Mouse (Mus musculus) WW6 (cell line): ENCODE measurements around the gene Ak1.

Source experiments
- DNase-seq: peaks from one replicate; pipeline ENCODE4 v3.0.0-alpha.2; 2013; ENCODE audit warnings: low read depth, low spot score

The Ak1 gene

DNA sequence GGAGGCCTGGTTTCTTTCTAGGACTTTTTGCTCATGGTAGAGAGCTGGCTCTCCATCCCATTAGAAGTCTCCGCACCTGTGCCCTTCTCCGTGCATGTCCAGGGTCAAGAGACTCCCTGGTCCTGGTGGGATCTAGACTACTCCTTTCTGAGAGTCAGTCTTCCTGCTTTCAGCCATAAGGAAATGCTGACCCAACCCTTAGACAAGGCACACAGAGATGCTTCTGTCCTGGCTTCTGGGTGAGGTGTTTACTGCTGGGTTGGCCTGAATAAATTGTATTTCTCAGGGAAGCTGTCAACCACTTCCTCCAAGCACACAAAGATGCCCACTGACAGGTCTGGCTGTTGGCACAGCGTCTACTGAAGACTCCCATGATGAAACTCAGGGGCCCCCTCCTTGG, 22.1 kb upstream of the Ak1 start, which contains the start of gene St6galnac6:
TSS of gene St6galnac6 (plus strand) at position 301 of the 400 bp plus-strand sequence.
- no peak for DNase-seq

DNA sequence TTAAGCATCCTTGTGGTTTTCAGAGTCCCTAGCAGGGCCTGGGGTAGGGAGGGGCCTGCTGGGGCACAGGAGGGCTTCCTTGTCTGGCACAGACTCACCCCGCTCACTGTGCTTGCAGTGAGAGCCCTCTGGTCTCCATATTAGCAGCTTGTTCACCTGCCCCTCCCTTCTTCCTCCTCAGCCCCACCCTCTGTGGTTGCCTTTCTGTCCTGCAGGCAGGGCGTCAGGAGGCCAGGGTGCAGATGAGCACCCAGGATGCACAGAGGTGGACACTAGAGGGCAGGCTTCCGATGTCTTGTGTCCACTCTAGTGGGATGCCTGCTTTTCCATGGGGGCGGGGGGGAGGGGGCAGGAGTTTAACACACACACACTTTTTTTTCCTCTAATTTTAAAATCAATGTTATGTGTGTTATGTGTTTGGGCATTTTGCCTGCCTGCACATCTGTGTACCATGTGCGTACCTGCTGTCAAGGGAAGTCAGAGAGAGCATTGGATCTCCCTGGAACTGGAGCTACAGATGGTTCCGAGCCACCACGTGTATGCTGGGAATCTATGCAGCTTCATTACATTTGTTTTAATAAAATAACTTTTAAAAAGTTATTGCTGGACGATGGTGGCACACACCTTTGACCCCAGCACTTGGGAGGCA, 20.0 kb upstream of the Ak1 start:
- DNase-seq, result no peak

DNA sequence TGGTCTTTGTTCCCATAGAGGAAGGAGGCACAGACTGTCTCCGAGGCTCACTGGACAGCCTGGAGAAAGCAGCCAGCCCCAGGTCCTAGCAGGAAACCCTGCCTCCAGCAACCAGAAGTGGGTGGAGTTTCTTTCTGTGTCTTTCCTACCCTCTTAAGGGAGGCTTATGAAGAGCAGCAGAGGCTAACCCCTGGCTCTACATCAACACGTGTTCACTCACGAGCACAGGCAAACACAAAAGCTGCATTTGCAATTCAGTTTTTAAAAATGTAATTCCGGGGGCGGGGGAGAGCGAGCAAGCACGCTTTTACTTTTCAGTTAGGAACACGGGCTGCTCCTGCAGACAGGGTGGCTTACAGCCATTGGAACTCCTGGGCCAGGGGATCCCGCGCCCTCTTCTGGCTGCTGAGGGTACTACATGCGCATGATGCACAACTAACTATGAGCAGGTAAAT, 18.9 kb upstream of the Ak1 start:
- DNase-seq, result no peak

DNA sequence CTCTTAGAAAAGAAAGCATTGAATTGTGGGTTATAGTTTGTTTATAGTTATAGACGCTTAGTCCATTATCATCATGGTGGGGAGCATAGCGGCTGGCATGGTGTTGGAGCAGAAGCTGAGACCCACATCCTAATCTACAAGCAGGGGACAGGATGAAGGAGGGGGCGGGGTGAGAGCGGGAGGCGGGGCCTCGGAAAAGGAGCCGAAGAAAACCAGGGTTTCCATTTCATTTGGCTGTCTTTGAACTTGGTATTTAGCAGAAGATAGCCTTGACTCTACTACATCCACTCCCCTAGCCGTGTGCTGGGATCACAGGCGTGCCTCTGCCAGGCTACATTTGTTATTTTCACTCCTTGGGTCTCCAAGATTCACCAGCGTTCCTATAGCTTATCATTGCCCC, 16.9 kb upstream of the Ak1 start:
- no peak for DNase-seq

DNA sequence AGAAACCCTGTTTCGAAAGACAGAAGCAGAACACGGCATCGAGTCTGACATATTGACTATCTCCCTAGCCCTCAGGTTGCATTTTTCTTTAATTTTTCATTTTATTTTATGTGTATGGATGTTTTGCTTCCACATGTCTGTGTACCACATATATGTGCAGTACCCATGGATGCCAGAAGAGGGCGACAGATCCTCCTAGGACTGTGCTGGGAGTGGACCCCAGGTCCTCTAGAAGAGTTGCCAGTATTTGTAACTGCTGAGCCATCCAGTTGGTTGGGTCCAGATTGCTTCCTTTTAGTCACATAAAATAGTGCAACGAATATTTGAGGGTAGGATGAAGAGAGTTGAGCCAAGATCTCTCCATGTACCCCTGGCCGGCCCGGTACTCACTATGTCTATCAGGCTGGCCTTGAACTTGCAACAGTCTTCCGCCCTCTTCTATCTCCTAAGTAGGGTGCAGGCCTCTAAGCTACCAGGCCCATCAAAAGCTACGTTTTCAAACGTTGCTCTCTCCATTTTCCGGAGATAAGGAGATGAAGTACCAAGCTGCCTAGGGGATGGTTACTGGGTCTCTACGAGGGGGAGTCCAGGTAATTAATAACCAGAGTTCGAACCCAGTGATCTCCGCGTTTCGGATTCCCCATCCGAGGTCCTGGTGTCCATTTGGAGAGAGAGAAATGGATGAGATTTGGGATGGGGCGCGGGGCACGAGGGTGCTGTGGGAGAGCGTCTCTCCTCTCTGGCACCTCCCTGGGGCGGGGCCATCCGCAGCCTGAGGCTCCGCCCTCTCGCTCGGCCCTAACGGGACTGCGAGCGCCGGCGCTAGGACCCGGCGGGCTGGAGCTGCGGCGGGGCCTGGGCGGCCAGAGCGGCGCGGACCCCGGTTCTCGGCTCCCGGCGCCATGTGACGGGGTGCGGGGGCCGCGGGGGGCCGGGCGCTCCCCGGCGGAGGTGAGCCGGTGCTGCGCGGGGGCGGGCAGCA, 15.1 kb upstream of the Ak1 start:
- no peak for DNase-seq

DNA sequence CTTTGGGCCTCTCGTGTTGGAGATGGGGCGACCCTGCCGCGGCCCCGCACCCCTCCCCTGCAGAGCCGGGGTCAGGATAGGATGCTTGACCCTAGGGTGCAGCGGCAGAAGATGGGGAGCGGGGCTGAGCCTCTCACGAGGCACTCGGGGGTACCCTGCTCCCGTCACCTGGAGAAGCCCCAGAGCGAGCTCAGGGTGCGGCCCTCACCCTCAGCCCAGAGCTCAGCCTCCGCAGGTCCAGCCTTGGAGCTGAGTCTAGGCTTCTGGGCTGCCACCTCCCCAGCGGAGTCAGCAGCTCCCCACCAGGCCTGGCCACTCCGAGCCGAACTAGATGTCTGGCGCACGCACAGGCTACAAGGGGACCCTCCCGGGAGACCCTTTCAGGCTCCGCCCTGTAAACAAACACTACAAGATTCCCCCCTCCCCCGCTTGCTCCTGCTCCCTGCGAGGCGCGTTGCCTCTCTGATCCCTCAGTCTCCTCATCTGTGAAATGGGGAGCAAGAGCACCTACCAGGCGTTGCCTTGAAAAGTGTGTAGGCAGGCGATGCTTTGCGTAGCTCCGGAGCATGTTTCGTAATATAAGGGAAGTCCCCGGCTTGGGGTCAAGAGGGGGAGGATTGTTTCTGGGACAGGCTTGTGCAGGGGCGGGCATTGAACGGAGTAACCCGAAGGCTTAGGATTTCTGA, 14.2 kb upstream of the Ak1 start:
- no peak for DNase-seq

DNA sequence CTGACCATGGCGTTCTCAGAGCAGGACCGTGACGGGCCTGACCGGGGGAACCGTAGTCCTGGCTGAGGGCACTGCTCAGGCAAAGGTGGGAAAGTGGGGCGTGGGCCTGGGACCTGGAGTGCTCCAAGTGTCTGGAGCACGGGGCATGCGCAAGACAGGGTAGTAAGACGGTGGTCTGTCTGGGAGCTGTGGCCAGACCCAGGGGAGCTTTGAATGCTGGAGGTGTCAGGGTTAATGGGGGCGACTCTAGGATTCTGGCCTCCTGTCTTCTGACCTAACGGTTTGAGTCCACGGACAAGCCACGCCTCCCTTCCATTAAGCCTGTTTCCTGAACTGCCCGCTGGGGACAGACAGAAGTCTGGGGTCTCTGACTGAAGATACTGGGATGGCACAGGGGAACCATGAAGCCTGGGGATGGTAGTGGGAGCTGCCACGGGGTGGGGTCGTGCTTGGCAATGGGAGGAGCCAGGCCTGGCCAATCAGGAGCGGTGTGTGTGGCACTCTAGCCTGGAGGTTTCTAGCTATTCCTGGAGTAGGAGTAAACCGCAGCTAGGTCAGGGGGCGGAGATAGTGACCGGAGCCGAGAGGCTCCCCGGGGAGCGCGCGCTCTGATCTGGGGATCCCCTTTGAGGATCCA, 13.3 kb upstream of the Ak1 start:
- DNase-seq, result no peak

DNA sequence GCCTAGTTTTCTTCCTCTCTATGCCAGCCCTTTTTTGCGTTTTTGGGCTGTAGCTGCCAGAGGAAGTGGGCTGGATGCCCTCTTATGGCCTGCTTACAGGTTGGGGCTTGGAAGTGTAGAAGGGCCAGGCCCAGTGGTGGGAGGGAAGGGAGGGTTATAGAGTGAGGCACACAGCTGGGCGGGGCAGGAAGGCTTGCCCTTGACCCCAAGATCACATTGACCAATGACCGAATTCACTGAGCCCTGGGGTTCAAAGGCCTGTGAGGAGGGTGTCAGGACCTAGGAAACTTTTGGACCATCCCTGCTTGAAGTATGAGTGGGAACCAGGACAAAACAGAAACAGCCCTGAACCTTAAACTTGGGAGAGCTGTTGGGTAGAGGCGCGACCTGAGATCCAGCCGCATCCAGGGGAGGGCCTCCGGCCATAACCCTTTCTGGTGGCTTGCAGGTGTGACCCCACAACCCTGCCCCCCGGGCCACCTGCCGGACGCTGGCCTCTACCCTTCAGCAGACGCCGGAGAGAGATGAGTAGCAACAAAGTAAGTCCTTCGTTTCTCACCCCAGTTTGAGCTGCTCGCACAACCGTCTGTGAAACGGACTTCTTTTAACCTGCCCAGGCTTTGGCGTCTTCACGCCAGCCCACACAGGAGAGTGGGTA, 12.7 kb upstream of the Ak1 start:
- no peak for DNase-seq

DNA sequence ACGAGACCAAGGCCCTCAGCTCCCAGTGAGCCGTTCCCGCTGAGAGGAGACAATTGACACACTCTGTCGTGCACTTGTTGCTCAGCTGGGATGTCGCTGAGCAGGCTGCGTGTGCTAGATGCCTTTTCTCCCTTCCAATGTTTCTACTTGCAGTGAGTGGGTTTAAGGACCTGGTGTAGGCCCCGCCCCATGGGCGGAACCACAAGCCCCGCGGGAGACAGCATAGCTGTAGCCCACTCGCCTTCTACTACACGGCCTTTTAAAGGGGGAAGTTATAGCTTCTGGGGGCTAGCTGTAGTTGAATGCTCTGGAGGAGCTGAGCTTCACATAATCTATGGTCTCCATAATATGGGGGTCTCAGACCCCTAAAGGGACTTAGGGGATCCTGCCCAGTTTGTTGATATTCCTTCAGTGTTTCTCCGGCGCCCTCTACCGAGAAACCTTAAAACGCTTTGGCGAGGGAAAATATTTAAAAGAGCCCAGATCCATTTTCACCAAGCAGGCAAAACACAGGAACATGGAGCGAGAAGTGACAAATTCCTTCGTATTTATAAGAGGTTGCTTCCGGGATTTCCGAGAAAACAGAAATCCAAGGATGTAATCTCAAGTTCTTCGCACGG, 10.8 kb upstream of the Ak1 start:
- no peak for DNase-seq

DNA sequence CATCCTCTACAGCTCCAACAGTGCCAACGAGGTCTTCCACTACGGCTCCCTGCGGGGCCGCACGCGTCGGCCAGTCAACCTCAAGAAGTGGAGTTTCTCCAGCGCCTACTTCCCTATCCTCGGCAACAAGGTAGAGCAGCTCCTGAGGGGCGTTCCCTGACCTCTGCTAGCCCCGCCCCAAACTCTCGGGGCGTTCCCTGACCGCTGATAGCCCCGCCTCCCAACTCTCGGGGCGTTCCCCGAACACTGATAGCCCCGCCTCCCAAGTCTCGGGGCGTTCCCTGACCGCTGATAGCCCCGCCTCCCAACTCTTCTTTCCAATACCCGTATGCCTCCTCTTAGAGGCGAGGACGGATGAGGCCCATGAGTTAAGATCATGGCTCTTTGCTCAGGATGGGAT, 9.3 kb upstream of the Ak1 start:
- DNase-seq, result peak; percentile 80

DNA sequence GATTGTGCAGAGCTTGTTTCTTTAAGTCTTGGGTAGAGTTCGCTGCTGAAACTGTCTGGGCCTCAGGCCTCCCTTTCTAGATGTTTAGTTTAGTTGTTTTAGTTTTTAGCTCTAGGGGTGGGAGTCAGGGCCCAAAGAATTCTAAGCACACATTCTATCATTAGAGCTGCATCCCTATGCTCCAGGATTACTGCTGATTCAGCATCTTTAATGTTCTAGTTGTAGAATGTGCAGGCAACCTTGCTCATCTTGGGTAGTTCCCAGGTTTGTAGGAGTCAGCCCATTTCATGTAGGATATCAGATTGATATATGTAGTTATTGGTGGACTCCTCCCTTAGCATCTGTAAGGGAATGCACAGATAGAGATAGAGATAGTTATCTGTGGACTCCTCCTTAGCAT, 4.4 kb upstream of the Ak1 start:
- DNase-seq, result no peak

DNA sequence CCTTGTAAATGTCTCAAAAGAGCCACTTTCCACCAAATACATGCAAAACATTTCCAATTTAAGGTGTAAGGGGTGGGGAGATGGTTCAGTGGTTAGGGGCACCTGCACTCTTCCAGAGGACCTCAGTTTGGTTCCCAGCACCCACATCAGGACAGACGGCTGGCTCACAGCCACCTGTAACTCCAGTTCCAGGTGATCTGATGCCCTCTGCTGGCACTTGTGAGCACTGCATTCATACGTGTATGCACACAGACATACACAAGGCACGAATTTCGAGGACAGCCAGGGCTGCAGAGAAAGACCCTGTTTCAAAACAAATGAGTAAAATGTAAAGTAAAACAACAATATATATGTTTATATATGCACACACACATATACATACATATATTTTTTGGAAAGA, 4.0 kb upstream of the Ak1 start:
- no peak for DNase-seq

DNA sequence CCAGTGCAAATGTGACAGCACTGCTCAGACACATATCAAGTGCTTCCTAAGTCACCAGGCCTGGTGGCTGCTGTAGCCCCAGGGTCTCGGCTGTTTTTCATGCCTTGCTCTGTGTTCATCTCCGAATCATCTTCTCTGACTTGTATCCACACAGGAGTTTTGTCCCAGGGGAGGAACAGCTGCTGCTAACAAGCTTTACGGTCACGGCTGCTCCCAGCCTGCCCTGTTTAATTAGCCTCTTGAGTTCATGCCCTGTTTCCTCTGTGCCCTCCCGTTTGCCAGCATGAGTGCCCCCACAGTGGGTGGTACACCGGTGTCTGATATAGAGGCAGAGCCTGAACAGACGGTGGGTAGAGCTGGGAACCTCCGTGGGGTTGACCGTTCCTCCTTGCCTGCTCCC, 3.5 kb upstream of the Ak1 start:
- DNase-seq, result no peak

DNA sequence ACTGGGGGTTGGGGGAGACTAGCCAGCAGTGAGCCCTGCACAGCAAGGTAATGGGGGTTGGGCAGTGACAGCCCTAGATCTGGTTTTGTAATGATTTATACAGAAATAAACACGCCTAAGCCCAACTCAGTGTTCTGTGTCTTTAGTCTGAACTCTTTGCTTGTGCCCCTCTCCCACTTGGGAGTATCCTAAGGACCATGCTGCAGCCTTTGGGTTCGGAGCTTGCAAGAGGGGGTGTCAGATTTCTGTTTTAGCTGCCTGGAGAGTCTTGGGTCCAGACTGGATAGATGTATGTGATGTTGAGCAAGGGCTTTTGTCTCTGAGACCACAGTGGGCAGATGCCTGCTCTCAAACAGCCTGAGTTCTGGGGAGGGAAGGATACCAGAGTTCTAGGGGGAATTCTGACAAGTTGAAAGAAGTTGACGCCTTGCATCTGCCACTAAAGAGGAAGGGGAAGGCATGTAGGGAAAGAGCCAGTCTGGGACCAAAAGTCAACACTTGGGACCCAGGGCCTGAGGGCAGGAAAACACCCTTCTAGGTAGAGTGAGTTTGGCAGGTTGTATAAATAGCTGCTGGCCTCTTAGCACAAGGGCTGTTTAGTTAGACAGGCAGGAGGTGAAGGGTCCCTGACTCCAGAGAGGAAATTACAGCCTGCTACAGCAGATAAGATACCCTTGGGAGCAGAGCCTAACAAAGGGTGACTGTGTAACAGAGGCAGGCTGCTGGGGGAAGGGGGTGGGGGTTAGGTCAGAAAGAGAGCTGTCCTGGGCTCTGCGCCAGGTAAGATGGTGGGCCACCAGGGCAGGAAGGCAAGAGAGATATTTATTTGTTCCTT, 659 bp upstream of the Ak1 start:
- no peak for DNase-seq

DNA sequence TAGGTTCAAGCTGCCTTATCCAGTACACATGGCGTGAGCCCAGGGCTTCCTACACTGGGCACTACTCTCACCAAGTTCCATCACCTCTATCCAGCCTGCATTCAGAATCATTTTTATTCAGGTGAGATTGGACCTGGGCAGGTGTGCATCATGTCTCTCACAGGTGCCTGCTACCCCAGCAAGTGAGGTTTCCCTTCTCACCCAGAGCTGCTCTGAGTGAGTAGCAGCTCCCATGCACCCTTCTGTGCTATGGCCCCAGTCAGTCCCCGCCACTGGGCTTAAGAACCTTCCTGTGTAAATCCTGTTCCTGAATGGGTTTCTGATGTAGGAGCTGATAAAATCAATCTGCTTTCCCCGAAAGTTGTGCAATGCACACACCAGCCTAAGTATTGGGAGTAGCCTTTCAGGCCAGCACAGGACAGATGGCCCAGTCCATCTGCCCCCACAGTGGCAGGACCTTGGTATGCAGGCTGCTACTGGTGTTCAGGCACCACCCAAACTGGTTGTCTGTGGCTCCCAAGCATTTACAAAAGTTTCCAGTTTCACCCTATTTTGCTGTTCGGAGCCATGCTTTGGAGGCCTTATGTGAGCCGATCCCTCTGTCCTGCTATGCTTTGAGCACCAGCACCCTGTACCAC, 2.7 kb downstream of the Ak1 start:
- no peak for DNase-seq

DNA sequence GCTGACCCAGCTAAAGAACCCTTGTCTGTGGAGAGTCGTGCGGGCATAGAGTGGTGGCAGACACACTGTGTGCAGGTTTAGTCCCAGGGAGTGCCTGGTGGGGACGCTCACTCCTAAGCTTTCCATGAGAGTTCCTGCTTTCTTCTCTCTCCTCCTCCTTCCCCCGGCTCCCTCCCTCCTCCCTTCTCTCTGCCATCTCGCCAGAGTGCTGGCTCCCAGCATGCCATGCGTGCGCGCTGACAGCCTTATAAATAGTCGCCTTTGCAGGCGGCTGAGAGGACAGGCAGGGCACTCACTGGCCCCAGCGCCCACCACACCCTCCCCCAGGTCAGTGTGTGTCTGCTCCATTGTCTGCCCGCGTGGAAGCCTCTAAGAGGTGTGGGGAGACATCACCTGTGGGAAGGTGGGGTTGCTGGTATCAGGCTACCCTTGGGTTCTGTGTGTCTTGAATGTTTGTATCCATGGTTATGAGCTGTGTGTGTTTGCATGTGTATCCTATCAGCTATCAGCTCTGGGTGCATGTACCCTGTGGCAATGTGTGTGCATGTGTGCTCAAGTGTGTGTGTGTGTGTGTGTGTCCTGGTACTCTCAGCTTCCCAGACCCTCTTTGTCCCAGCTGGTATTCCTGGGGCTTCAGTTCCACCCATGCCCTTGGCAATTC, 3.8 kb downstream of the Ak1 start:
- DNase-seq, result no peak

DNA sequence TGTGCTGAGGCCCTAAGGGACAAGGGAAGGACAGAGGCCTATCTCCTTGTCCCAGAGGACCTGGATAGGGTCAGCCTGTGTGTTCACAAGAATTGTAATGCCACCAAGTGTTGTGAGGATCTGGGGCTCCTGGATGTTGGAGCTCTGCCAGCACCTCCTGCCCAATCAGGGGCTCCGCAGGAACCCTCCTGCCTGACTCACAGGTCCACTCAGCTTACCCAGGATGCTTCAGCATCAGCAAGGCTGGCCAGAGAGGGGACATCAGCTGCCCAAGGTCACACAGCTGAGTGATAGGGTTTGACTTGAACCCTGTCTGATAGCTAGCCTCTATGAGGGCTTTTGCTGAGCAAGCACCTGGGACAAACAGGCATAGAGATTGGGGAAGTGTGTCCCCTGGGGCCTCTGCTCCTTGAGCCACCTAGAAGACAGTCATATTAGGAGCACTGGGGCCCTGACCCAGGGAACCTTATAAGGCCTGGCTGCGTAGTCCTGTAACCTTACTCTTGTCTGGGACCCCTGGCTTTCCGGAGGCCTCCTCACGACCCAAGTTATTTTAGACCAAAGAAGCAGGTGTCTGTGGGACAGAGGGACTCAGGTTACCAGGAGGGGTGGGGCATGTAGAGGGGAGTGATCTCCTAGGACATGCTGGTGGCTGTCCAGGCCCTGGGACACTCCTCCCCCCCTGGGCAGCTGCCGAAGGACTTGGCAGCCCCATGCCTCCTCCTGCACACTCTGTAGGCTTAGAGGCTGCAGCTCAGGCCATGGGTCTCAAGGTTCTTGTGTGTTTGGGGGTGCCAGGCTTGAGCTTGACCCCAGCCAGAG, 4.5 kb downstream of the Ak1 start:
- DNase-seq, result no peak
